Mouse (Mus musculus) liver, adult 2 months (tissue): Measurements from ENCODE around the gene St6galnac3. TPM values are rescaled to one million over a fixed set of nuclear protein-coding genes. Genes with fewer than 3 reads are reported as not detected.
A peak's percentile ranks its signal among the peaks of the same experiment; 100 is the strongest.

Source experiments
- DNase-seq: peaks from one replicate; pipeline ENCODE4 v3.0.0-alpha.2; 2011; ENCODE audit warnings: low read depth, low spot score; ENCODE audit errors: extremely low read depth
- H3K27ac ChIP-seq: fragments of 200-500 bp; replicated peaks from 2 replicates; pipeline ENCODE4 v1.5.1; 2012; ENCODE audit warnings: low read depth, mild to moderate bottlenecking, control low read depth, inconsistent platforms, low read length; ENCODE audit not compliant: insufficient read depth
- H3K27me3 ChIP-seq: fragments of 200-500 bp; 2 replicates; pipeline ENCODE4 v1.6.1; 2012; ENCODE audit warnings: mild to moderate bottlenecking, moderate library complexity, low read length, inconsistent platforms; ENCODE audit not compliant: control insufficient read depth, insufficient read depth
- H3K36me3 ChIP-seq: fragments of 200-500 bp; 2 replicates; pipeline ENCODE4 v1.6.1; 2012; ENCODE audit warnings: low read length, inconsistent platforms; ENCODE audit not compliant: control insufficient read depth, insufficient read depth
- H3K4me1 ChIP-seq: fragments of 200-500 bp; 2 replicates; pipeline ENCODE4 v1.6.1; 2011; ENCODE audit warnings: low read length; ENCODE audit not compliant: control insufficient read depth, insufficient read depth
- H3K4me3 ChIP-seq: fragments of 200-500 bp; 2 replicates; pipeline ENCODE4 v1.5.1; 2011; ENCODE audit warnings: low read depth, mild to moderate bottlenecking, control low read depth, low read length, moderate library complexity; ENCODE audit not compliant: insufficient read depth
- H3K79me2 ChIP-seq: fragments of 200-500 bp; 2 replicates; pipeline ENCODE4 v1.6.1; 2012; ENCODE audit warnings: inconsistent platforms, mild to moderate bottlenecking, low read length, moderate library complexity; ENCODE audit not compliant: control insufficient read depth, insufficient read depth
- H3K9ac ChIP-seq: fragments of 200-500 bp; 2 replicates; pipeline ENCODE4 v1.6.1; 2012; ENCODE audit warnings: low read depth, mild to moderate bottlenecking, control low read depth, inconsistent platforms, low read length
- CTCF ChIP-seq: fragments of 200-500 bp; IDR thresholded peaks from 2 replicates; pipeline ENCODE4 v1.5.1; 2011; ENCODE audit warnings: low read depth, low read length, control low read depth
- POLR2A ChIP-seq: fragments of 200-500 bp; IDR thresholded peaks from 2 replicates; pipeline ENCODE4 v1.6.1; 2011; ENCODE audit warnings: low read length, control low read depth; ENCODE audit not compliant: insufficient read depth; ENCODE audit errors: extremely low read depth
- WGBS: fragments of 180-500 bp; shearing (Covaris S2); methylation state at CpG from one replicate; pipeline ENCODE4 v1.1.7; 2018; 5-methylcytosine and 5-hydroxymethylcytosine counted together
- polyA plus RNA-seq: library from polyadenylated mRNA; depleted of rRNA; stranded (reverse); fragments of >200 nt; gene quantifications from 2 replicates; pipeline ENCODE4 v1.2.3, GENCODE M21; 2012
- total RNA-seq: library from RNA; depleted of rRNA; stranded (reverse); fragments of >200 nt; gene quantifications from 2 replicates; pipeline ENCODE4 v1.2.3, GENCODE M21; 2014

St6galnac3 gene
- total and polyA plus RNA-seq, 2 experiments = 0.24 to 0.83 TPM

DNA sequence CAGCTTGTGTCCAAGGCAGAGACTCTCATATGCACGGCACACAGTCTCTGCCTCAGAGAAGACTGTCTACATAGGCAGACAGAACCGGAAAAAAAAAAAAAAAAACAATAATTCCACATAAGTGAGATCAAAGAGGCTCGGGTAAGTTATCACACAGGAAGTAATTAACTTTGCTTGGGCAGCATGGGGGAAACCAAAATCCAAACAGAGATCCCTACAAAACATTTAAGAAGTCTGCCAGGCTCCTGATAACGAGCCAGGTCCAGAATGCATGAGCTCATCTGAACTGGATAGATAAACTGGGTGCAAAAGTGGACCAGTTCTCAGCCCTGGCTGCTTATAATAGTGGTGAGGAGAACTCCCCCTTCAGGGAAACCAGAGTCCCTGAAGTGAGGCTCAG lies 484.6 kb downstream of the St6galnac3 start:
- H3K4me3 ChIP-seq = no peak overlapping the region
- no peaks in the 10 kb centered on the region for H3K4me1 ChIP-seq
- H3K9ac ChIP-seq = no peak overlapping the region
- no peak for DNase-seq
- WGBS = 57% methylated on average over 4 of the region's 4 CpGs
- H3K27me3 ChIP-seq = no peaks in the 10 kb centered on the region
- H3K27ac ChIP-seq = no peak overlapping the region
- no peak for TF ChIP-seq CTCF
- TF ChIP-seq POLR2A = no peak
- H3K36me3 ChIP-seq = no peaks in the 10 kb centered on the region
- no peaks in the 10 kb centered on the region for H3K79me2 ChIP-seq

DNA sequence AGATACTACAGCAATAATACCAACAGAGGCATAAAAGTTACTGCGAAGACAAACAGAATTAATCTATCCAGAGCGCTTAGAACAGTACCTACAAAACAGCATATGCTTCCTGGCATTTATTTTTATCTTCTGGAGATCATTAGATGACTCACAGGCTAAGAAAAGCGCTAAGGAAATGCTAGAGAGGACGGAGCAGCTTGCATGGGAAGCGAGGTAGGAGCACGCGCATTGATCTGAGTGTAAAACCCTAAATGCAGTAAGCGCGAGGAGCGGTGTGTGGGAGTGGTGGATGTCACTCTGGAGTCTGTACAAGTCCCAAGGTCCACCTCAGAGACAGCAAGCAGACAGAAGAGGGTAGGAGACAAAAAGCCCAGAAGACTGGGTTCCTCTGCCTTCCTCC lies 486.6 kb downstream of the St6galnac3 start:
- TF ChIP-seq POLR2A = no peak
- no peak for TF ChIP-seq CTCF
- Histone ChIP-seq H3K27me3 (no peaks in the 10 kb centered on the region), H3K27ac (no peak overlapping the region), H3K9ac (no peak overlapping the region), H3K4me3 (no peak overlapping the region), H3K4me1 (no peaks in the 10 kb centered on the region), H3K79me2 (no peaks in the 10 kb centered on the region), H3K36me3 (no peaks in the 10 kb centered on the region)
- 97% methylated on average over 10 of the region's 10 CpGs for WGBS
- DNase-seq = no peak

DNA sequence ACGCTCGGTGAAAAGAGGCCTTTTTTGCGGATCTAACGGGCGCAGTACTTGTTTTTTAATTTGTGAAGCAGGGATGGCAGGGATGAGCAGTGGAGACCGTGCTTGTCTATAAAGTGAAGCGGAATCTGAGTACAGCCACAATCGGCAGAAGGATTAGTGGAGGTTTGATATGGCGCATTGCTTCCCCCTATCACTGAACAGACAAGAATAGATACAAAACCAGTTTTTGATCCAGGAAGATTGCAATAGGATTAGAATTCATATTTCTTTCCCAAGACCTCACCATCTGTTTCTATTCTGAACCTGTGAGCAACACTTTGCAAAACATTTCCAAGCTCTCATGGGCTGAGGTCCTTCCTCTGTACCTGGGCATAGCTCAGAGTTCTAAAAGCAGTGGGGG lies 488.7 kb downstream of the St6galnac3 start:
- H3K27ac ChIP-seq = no peak overlapping the region
- DNase-seq = no peak
- no peaks in the 10 kb centered on the region for H3K4me1 ChIP-seq
- H3K79me2 ChIP-seq = no peaks in the 10 kb centered on the region
- TF ChIP-seq CTCF (no peak), POLR2A (no peak)
- no peaks in the 10 kb centered on the region for H3K36me3 ChIP-seq
- no peak overlapping the region for H3K4me3 ChIP-seq
- H3K27me3 ChIP-seq = no peaks in the 10 kb centered on the region
- 95% methylated on average over 9 of the region's 9 CpGs for WGBS
- no peak overlapping the region for H3K9ac ChIP-seq

DNA sequence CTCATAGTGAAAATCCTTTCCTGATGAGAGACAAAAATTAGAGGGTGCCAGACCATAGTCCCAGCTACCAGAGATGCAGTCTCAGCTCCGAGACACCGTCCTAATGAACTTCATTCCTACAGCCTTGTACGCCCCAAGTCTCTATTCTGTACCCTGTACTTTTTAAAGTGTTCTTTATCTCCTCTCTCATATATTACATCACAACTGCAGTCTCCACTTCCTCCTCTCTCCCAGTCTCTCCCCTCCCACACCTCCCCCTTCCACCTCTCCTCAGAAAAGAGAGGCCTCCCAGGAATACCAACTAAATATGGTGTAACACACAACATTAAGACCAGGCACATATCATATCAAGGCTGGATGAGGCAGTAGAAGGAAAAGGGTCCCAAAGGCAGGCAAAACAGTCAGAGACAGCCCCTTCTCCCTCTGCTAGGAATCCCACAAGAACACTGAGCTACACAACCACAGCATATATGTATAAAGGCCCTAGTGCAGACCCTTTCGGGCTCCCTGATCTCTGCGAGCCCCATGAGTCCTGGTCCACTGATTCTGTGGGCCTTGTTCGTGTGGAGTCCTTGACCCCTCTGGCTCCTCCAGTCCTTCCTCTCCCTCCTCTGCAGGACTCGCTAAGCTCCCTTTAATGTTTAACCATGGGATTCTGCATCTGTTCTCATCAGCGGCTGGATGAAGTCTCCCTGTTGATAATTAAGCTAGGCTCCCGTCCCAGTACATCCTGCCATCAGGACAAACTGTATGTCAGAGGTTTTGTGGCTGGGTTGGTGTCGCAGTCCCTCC lies 502.2 kb downstream of the St6galnac3 start:
- no peak overlapping the region for H3K9ac ChIP-seq
- H3K27ac ChIP-seq = no peak overlapping the region
- peak; percentile 17 for DNase-seq
- no peaks in the 10 kb centered on the region for H3K79me2 ChIP-seq
- no peak for TF ChIP-seq CTCF
- no peak for TF ChIP-seq POLR2A
- 43% methylated on average over 10 of the region's 10 CpGs for WGBS
- H3K36me3 ChIP-seq = no peaks in the 10 kb centered on the region
- H3K4me1 ChIP-seq = no peaks in the 10 kb centered on the region
- H3K27me3 ChIP-seq = no peaks in the 10 kb centered on the region
- H3K4me3 ChIP-seq = no peak overlapping the region

DNA sequence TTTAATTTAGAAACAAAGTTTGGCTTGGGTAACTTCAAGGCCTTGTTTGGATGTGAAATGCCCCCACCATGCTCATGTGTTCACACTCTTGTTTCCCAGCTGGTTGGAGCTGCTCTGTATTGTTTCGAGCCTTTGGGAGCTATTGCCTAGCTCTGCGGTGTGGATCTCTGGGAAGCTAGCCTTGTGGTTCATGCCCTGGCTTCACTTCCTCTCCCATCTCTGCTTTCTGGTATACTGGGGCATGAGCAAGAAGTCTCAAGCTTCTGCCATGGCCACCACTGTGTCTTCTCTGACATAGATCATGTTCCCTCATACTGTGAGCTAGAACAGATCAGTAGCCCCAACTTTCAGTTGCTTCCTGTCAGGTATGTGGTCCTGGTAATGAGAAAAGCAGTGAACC lies 505.6 kb downstream of the St6galnac3 start:
- H3K27me3 ChIP-seq = no peaks in the 10 kb centered on the region
- WGBS = 93% methylated on average over 2 of the region's 2 CpGs

DNA sequence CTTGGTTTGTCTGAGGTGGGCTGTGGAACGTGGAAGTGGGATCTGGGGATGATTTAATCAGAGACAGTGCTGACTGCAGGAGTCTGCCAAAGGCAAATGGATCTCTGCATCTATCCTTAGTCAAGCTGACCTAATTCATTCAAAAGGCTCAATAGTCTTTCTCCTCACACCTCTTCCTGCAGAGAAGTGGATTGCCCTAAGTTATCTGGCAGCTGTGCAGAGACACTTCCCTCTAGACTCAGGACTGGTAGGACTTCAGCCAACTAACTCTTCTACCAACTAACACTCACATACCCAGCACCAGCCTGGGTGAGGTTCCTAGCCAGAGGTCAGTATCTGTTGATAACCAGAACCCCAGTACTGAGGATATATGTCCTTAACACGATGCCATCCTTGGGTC lies 516.8 kb downstream of the St6galnac3 start:
- no peaks in the 10 kb centered on the region for H3K27me3 ChIP-seq
- no peak overlapping the region for H3K27ac ChIP-seq
- H3K9ac ChIP-seq = no peak overlapping the region
- no peak for DNase-seq
- H3K4me3 ChIP-seq = no peak overlapping the region
- H3K4me1 ChIP-seq = no peaks in the 10 kb centered on the region
- H3K79me2 ChIP-seq = no peaks in the 10 kb centered on the region
- no peak for TF ChIP-seq POLR2A
- no peak for TF ChIP-seq CTCF
- WGBS = 68% methylated on average over 2 of the region's 2 CpGs
- no peaks in the 10 kb centered on the region for H3K36me3 ChIP-seq

More for the DNA sequence above, 505.6 kb downstream of the St6galnac3 start:
- Histone ChIP-seq H3K79me2 (no peaks in the 10 kb centered on the region), H3K9ac (no peak overlapping the region), H3K27ac (no peak overlapping the region), H3K4me1 (no peaks in the 10 kb centered on the region), H3K4me3 (no peak overlapping the region), H3K36me3 (no peaks in the 10 kb centered on the region)
- no peak for DNase-seq
- TF ChIP-seq POLR2A (no peak), CTCF (no peak)
